In the genomic region with DNA sequence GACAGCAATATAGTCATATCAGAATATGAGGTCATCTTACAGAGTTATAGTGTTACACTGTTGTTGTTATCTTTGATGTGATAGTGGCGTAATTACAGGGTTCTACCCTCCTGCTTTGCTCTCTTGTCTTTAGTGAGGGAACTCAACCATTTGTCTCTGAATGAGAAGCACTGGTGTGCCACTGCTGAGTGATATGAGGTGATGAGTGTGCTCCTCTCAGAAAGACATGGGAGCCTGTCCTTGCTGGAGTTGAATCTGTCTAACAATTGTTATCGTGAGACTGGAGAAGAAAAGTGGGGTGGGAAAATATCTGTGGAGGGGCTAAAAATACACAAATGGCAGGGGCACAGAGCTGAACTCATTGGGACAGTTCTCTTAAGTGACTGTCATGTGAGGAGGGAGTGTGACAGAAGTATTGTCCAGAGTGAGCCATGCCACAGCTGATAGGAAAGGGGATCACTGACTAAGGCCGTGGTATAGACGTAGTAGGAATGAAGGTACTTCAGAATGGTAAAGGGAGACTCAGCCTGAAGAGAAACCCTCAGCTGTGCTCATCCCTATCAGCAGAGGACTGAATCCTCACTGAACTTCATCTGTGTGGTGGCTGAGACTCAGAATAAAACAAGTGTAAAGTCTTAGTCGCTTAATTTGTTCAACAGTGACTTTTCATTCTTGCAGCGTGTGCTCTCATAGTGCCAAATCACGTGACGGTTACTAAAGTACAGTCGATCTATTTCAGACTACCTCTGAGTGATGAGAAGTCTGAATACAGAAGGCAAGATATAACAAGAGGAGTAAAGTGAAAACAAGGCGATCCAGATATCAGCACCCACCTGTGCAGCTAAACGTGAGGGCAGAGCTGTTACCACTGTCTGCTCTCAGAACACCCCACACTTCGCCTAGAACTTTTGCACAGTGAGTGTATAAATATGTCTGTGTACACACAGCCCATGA, we compare ENCODE assay signal across 33 mouse cellular contexts.
DNase-seq lines count a peak whose midpoint lies in the region; ATAC-seq and TF ChIP-seq lines count a peak whose summit lies in the region.
"Had no signal": no experiment of that assay in that cellular context is flagged by ENCODE, and none has a peak within 500 bp of the region (broad histone marks: within the 10 kb centered on the region; RNA-seq: fewer than 3 reads in every experiment).

No protein-coding gene starts in this region.

- WGBS in heart, embryonic 10.5 days: 37% methylated on average over 12 of the region's 12 CpGs
- WGBS in heart, embryonic 15.5 days: 36% methylated on average over 12 of the region's 12 CpGs

- no peak overlapping the region for H3ac ChIP-seq in myocyte (ENCODE audit: control insufficient read depth, insufficient read length)

- peak overlapping the region; percentile 41 for H3K4me2 ChIP-seq in heart, embryonic 15.5 days
- no peak overlapping the region for H3K4me2 ChIP-seq in myocyte (ENCODE audit: low read depth)
- H3K4me2 ChIP-seq: embryonic facial prominence, embryonic 12.5 days; hindbrain, embryonic 15.5 days; kidney, embryonic 15.5 days; limb, embryonic 12.5 days; liver, embryonic 15.5 days; lung, embryonic 14.5 days; midbrain, embryonic 15.5 days; neural tube, embryonic 12.5 days had no signal

- no peak overlapping the region for H3K9ac ChIP-seq in heart, embryonic 15.5 days
- H3K9ac ChIP-seq: embryonic facial prominence, embryonic 12.5 days; hindbrain, embryonic 15.5 days; kidney, embryonic 15.5 days; limb, embryonic 12.5 days; liver, embryonic 15.5 days; lung, embryonic 14.5 days; midbrain, embryonic 15.5 days; neural tube, embryonic 12.5 days had no signal

- H3K27me3 ChIP-seq in heart, embryonic 10.5 days (ENCODE audit: insufficient read depth, poor library complexity, severe bottlenecking): no peaks in the 10 kb centered on the region
- no peaks in the 10 kb centered on the region for H3K27me3 ChIP-seq in heart, embryonic 15.5 days
- H3K27me3 ChIP-seq in myocyte (ENCODE audit: control insufficient read depth, insufficient read depth, insufficient read length): no peaks in the 10 kb centered on the region
- H3K27me3 ChIP-seq: CH12.LX; embryonic facial prominence, embryonic 12.5 days; hindbrain, embryonic 15.5 days; kidney, embryonic 15.5 days; limb, embryonic 12.5 days; liver, embryonic 15.5 days; midbrain, embryonic 15.5 days; neural tube, embryonic 12.5 days had no signal

- H3K36me3 ChIP-seq in heart, embryonic 10.5 days: no peaks in the 10 kb centered on the region
- H3K36me3 ChIP-seq in heart, embryonic 15.5 days: no peaks in the 10 kb centered on the region
- no peaks in the 10 kb centered on the region for H3K36me3 ChIP-seq in myocyte (ENCODE audit: control insufficient read depth, insufficient read depth)
- H3K36me3 ChIP-seq: embryonic facial prominence, embryonic 12.5 days; hindbrain, embryonic 10.5 days; hindbrain, embryonic 15.5 days; kidney, embryonic 15.5 days; limb, embryonic 12.5 days; liver, embryonic 15.5 days; midbrain, embryonic 10.5 days; midbrain, embryonic 15.5 days; neural tube, embryonic 12.5 days had no signal

- no peaks in the 10 kb centered on the region for H3K9me3 ChIP-seq in heart, embryonic 10.5 days
- H3K9me3 ChIP-seq in heart, embryonic 15.5 days (replicated peaks): no peaks in the 10 kb centered on the region
- H3K9me3 ChIP-seq: embryonic facial prominence, embryonic 12.5 days; hindbrain, embryonic 10.5 days; hindbrain, embryonic 15.5 days; kidney, embryonic 15.5 days; limb, embryonic 12.5 days; liver, embryonic 15.5 days; midbrain, embryonic 10.5 days; midbrain, embryonic 15.5 days; neural tube, embryonic 12.5 days had no signal

- peaks cover 21% of the 10 kb centered on the region; the same call in 1 of the 2 replicates for H3K4me1 ChIP-seq in heart, embryonic 10.5 days
- H3K4me1 ChIP-seq in heart, embryonic 15.5 days (replicated peaks): peaks cover 5% of the 10 kb centered on the region; the same call in 1 of the 2 replicates
- H3K4me1 ChIP-seq: embryonic facial prominence, embryonic 12.5 days; hindbrain, embryonic 10.5 days; hindbrain, embryonic 15.5 days; kidney, embryonic 15.5 days; limb, embryonic 12.5 days; liver, embryonic 15.5 days; midbrain, embryonic 10.5 days; midbrain, embryonic 15.5 days; neural tube, embryonic 12.5 days had no signal

- ATAC-seq in frontal cortex, adult (ENCODE audit: low TSS enrichment): peak; percentile 80
- peak; percentile 91 for ATAC-seq in heart, embryonic 15.5 days (replicated peaks; ENCODE audit: insufficient number of reproducible peaks, insufficient read depth, low FRiP score, low read depth)
- ATAC-seq: activated CD4-positive, CD25-positive, alpha-beta regulatory T cell, adult 4 months; forebrain, embryonic 14.5 days; inflammation-experienced regulatory T-cells, adult 6 months; midbrain, embryonic 15.5 days had no signal

- H3K27ac ChIP-seq in heart, embryonic 10.5 days: peak overlapping the region; percentile 42; the same call in 1 of the 2 replicates
- H3K27ac ChIP-seq in heart, embryonic 15.5 days: peak overlapping the region; percentile 82
- no peak overlapping the region for H3K27ac ChIP-seq in left cerebral cortex, adult 2 months
- H3K27ac ChIP-seq: embryonic facial prominence, embryonic 12.5 days; gastrocnemius, adult 2 months; hindbrain, embryonic 10.5 days; hindbrain, embryonic 15.5 days; kidney, embryonic 15.5 days; layer of hippocampus, adult 2 months; limb, embryonic 12.5 days; liver, embryonic 15.5 days; midbrain, embryonic 10.5 days; midbrain, embryonic 15.5 days; neural tube, embryonic 12.5 days had no signal

- TF ChIP-seq POLR2A in myocyte (IDR thresholded peaks at IDR 0.05; ENCODE audit: insufficient read length, low read depth): no peak

- H3K79me2 ChIP-seq in myocyte (ENCODE audit: control insufficient read depth, insufficient read depth): no peaks in the 10 kb centered on the region

- DNase-seq in frontal cortex, postnatal 14 days (ENCODE audit: low spot score in 2 of 2): no peak
- DNase-seq in heart, embryonic 10.5 days (ENCODE audit: low spot score): peak; percentile 88
- no peak for DNase-seq in thymus, postnatal 0 days (ENCODE audit: low spot score)
- DNase-seq in right cerebral cortex, postnatal 10 days (ENCODE audit: low spot score in 2 of 2): no peak
- no peak for DNase-seq in left cerebral cortex, adult 2 months (ENCODE audit: extremely low spot score in 1 of 2, low spot score in 2 of 2)
- DNase-seq: adrenal gland, postnatal 10 days; cerebellum, adult 11-12 months; cerebellum, adult 9-11 months; embryo, embryonic 11 days; gastrocnemius, adult 2 months; kidney, adult 18-20 months; kidney, postnatal 25 days; lung, embryonic 14.5 days; lung, postnatal 14 days; right cerebral cortex, adult 18-20 months; right cerebral cortex, postnatal 4 days had no signal

- no peak overlapping the region for H3K4me3 ChIP-seq in heart, embryonic 10.5 days
- H3K4me3 ChIP-seq in heart, embryonic 15.5 days: no peak overlapping the region
- H3K4me3 ChIP-seq in myocyte: no peak overlapping the region
- H3K4me3 ChIP-seq in left cerebral cortex, adult 2 months: no peak overlapping the region
- H3K4me3 ChIP-seq: embryonic facial prominence, embryonic 12.5 days; gastrocnemius, adult 2 months; hindbrain, embryonic 10.5 days; hindbrain, embryonic 15.5 days; kidney, embryonic 15.5 days; layer of hippocampus, adult 2 months; limb, embryonic 12.5 days; liver, embryonic 15.5 days; midbrain, embryonic 10.5 days; midbrain, embryonic 15.5 days; neural tube, embryonic 12.5 days had no signal

- intact Hi-C loops in left cerebral cortex, adult 2 months (cut with DNase I): no loop called here

- TF ChIP-seq CTCF in left cerebral cortex, adult 2 months (IDR thresholded peaks at IDR 0.05): no peak

TF ChIP-seq in myocyte, 11 proteins besides CTCF, POLR2A, EP300 and RAD21:
- no peak for TF ChIP-seq CEBPB (IDR thresholded peaks at IDR 0.05; ENCODE audit: insufficient read depth, poor library complexity, severe bottlenecking)
- TF ChIP-seq TCF3 (IDR thresholded peaks at IDR 0.05; ENCODE audit: insufficient read length, low read depth): no peak
- peak; percentile 19 for TF ChIP-seq USF1 (IDR thresholded peaks at IDR 0.05; ENCODE audit: low read depth)
- no peak for TF ChIP-seq SRF (IDR thresholded peaks at IDR 0.05; ENCODE audit: control insufficient read depth, insufficient read length, low read depth)
